Mouse (Mus musculus): ENCODE measurements at regions not wholly inside any gene's neighbourhood (a gene's known extent, or its start where the extent isn't known, plus 50 kb on each side); places are given as distances from the start of the nearest gene placed in this dataset.
A peak's percentile ranks its signal among the peaks of the same experiment; 100 is the strongest.

DNA sequence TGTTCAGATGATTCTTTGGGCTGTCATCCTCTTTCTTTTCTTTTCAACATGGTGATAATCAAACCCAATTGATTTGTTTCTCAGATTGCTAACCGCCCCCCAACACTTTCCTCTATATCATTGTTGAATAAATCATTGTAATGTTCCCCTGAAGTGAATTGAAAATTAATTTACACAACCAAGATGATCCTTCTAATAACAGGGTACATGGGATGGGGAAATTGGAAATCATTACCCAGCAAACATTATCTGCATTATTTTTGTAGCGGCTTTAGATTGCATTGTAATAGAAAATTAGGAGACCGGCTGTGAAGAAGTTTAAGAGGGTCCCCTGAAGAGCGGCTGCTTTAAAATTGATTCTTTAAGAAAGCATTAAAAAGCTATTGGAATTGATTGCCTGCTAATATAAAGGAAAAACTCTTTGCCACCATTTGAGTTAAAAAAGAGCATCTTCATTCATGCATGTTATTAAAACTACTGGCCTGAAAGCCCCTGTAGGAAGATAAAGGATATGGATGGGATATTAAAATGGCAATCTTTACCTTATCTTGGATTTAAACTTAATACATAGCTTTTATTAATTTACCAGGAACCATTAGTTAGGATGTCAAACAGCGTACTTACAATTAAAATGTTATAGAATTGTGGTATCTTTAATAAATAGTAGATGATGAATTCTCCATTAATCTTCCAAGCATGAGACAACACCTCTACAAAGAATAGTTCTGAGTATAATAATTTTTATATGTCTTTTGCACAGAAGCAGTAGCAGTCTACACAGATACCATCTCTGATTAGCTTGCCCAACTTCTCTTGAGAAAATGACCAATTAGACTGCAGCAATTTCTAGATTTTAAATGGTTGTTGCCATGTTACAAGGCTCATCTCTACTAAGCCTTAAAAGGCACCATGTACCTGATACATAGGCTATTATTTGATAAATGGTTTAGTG is 127.0 kb upstream of the Hs3st5 start:
- no peak for DNase-seq (ENCODE audit: inconsistent ontology term)

DNA sequence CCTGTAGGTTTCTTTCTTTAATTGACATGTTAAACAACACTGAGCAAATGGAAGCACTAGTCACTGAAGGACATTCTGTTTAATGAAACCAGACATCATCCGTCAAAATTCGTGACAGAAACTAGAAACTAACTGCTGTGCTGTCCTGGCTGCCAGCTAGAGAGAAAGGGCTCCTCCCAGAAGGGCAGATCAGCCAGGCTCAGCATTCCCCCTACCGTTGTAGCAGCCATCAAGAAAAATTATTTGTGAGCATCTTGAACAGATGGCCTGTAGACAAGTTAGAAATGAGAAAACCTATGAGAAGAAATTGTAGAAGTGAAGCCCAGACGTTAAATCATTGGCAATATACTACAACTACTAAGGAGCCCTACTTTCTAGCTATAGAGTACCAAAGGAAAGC is 123.3 kb upstream of the Hs3st5 start:
- DNase-seq (ENCODE audit: inconsistent ontology term), result no peak

DNA sequence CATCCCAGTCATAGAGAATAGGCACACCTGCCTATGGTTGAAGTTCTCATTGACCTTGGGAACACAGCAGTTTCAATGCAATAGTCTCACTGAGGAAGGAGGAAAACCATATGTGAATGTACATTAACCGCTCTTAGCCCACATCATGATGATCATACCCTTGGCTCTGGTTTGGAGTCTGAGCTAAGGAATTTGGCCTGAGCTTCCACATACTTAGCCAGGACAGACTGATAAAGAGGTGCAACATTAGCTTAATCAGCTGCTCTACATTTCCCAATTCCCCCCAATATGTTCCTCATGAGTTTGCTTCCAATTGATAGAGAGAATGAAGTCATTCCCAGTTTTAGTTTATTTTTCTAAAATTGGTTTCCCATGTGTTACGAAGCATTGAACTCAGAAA is 116.6 kb upstream of the Hs3st5 start:
- no peak for DNase-seq (ENCODE audit: inconsistent ontology term)

DNA sequence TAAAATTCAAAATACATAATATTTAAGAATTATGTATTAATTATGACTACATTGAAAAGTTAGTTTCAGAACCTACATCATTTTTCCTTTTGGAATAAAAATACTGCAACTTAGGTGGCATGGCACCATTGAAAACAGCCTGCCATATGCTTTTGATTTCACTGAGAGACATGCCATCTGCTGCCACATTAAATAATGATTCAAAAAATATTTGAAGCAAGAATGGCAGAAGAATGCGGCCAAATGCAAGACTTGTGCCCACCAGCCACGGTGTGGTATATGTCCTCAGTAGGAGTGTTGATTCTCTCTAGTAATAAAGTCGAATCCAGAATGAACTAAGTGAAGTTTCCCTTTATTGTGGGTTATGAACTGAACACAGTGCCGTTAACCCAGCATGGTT is 113.0 kb upstream of the Hs3st5 start:
- DNase-seq (ENCODE audit: inconsistent ontology term), result no peak

DNA sequence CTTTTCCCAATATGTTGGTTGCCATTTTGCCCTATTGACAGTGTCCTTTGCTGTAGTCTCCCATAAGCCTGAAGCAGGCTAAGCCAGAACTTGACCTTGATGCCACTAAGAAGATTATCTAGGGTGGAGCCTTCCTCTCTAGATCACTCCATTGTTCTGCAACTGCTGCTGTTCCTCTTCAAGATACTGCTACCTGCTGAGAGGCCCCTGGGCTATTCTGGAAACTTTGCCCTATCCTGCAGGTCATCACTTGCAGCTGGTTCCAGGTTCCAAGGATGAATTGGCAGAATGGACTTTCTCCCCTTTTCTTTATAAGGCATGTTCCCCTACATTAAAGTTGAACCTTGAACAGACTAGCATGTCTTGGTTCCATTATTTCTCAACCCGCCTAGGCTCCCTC is 110.0 kb upstream of the Hs3st5 start:
- no peak for DNase-seq (ENCODE audit: inconsistent ontology term)

DNA sequence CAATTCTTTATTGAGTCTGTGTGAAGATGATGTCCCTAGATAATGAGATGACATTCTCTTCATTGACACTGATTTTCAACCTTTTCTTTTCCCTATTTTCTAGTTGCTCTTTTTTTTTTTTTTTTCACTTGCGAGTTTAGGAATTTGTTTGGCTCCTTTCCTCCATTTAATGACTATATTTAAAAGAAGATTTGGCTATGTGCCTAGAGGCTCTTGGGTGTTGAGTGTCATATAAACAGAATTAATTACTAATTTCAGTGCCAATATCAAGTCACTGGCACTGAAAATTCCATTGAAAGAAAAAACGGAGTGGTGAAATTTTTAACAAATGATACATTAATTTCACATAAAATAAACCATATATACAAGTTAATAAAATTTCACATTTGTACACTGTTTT is 98.6 kb upstream of the Hs3st5 start:
- DNase-seq (ENCODE audit: inconsistent ontology term), result no peak

DNA sequence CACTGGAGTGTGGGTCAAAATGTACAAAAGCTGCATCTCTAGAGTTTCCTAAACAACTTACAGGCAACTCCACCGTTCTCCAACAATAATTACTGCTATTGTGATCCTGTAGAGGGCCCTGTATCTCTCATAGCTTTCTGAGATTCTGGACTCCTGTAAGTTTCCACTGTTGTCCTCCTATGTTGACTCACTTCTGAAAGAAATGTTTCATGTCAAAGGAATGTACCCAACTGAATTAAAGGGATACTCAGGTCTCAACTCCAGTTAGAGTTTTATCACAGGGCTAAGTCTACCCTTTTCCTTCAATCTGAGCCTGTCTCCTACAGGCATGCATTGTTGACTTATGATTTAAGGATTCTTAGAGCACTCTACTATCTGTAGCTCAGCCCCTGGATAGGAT is 75.3 kb upstream of the Hs3st5 start:
- peak; percentile 19 for DNase-seq (ENCODE audit: inconsistent ontology term)

DNA sequence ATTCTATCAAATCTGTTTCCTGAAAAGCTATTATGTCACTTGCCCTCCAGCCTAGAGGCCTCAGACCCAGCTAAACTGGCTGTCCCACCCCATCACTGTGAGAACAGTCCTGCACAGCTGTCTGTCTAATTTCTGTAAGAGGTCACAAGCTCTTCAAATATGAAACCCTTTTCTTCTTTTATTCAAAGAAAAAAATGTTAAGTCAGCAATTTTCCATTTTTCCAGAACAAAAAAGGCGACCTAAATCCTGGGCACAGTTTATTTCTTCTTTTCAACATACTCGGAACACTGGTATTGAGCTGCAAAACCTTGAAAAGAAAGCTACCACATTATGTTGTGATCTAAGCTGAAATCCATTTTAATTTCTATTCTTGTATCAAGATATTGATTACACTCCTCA is 69.2 kb upstream of the Hs3st5 start:
- no peak for DNase-seq (ENCODE audit: inconsistent ontology term)

Data from Muller cell, postnatal 12 days (primary cell).